Mouse (Mus musculus) adipocyte (in vitro differentiated cells): ENCODE data around the gene Trub2.
A peak's percentile ranks its signal among the peaks of the same experiment; 100 is the strongest.
"Not testable (repeated sequence)": the region's sequence is repeated elsewhere in the genome, so short reads cannot be mapped to it uniquely, and the experiment has no call there.

Experiments used
- DNase-seq: peaks from one replicate; pipeline ENCODE4 v3.0.0-alpha.2; 2016; ENCODE audit warnings: low spot score

Gene Trub2

DNA sequence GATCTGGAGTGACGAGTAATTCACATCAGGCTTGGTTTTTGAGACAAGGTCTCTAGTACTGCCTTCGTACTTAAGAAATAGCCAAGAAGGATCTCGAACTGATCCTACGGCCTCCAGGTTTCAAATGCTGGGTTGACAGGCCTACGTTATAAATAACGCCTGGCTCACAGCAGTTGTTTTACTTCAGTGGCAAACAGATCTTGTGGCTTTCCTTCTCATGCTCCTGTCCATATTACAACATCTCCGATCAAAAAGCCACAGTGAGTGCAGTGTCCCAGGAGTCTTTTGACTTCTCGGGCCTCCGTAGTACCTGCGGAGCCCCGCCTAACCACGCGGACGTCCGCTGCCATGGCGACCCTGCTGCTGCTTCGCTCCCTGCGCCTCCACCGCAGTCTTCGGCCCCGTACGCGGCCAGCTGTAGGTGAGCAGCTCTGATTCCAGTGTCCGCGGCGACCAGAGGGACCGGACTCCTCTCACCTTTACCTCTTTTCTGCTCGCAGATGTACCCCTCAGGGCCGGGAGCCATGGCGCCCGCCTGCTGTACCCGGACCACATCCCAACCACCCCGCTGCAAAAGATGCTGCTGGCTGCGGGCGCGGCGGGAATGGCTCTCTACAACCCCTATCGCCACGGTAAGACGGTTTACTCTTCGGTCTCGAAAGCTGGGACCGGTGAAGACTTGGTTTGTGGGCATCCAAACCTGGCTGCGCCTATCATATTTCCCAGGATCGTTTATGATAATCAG, at the start of gene Trub2:
TSS of gene Trub2 (minus strand) at position 566 of the 745 bp plus-strand sequence.
- peak; percentile 71 for DNase-seq

DNA sequence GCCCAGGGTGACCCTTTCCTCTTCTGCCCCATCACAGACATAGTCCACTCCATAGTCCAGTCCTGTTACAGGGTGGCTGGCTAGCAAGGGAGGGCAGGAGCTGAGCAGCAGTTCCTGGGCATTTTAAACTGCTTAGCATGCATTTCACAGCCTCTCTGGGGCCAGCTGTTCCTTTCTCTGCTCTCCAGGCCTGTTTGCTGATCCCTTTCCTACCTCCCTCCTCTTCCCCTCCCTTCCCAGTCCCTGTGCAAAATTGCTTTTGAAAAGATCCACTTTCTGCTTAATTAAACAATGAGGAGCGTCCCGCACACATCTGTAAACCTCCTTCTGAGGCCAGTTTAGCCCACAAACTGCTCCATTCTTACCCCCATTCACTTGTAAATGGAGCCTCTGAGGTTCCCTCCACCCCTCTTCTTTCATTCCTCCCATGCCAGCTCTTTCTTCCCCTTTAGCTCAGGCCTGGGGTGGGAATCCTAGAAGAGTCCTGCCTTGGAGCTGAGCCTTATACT, 47.1 kb upstream of the Trub2 start:
- no peak for DNase-seq

DNA sequence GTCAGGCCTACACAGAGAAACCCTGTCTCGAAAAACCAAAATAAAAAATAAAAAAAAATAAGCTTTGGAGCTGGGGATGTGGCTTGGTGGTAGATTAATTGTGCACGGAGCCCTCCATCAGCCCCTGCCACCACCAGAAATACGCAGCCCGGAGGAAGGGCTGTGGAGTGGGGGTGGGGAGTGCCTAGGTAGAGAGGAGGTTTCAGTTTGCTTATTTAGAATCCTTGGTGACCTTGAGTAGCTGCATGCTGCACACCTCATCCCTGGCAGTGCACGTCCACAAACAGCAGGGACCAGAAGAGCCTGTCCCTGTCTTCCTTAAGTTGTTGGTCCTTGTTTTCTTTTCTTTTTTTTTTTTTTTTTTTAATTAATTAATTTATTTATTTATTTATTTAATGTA, 45.5 kb upstream of the Trub2 start:
- DNase-seq = no peak

- DNase-seq = no peak
Observed at GRCm38 (mm10) chr2:29831106-29831505, 42.8 kb upstream of the Trub2 start.

- DNase-seq = no peak
Observed at GRCm38 (mm10) chr2:29827709-29828024, 39.4 kb upstream of the Trub2 start.

- peak; percentile 97 for DNase-seq
Observed at GRCm38 (mm10) chr2:29826926-29827708, 38.8 kb upstream of the Trub2 start.

DNA sequence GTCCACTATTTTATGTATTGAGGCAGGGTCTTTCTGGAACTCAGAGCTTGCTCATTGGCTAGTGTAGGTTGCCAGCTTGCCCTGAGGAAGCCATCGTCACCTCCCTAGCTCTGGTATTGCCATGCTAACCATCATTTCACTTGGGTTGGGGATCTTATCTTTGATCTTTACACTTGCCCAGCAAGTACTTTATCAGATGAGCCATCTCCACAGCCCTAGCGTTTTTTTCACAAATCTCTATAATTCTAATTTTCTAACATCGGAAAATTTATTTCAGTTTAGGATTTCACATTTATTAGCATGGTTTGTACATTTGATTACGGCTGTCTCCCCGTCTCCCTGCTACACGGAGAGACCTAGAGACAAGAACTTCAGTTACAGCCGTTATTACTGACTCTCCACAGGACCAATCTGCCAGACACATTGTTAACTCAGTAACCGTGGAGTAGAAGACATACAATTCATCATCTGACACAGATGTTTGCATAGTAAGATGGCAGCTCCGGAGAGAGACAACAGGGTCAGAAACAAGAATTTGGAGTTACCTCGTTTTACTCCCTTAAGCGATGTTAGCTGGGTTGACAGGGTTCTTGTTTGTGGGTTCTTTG, 38.1 kb upstream of the Trub2 start:
- DNase-seq = no peak

GRCm38 (mm10) chr2:29820025-29820817, 31.9 kb upstream of the Trub2 start, which contains the start of gene Urm1:
TSS of gene Urm1 (plus strand) at chr2:29820075.
- peak; percentile 27 for DNase-seq

DNA sequence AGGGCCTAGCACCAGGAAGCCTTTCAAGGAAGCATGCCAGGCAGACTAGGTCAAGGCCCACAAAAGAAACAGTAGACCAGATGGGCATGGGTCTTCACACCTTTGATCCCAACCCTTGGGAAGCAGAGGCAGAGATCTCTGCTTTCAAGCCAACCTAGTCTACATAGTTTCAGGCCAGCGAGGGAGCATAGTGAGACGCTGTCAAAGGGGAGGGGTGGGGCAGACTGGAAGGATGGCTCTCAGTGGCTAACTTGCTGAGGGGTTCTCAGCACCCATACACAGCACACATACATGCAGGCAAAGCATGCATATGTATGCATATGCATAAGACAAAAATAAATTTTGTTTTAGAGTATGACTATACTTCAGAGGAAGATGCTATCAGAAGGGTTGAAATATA, 31.1 kb upstream of the Trub2 start:
- no peak for DNase-seq

DNA sequence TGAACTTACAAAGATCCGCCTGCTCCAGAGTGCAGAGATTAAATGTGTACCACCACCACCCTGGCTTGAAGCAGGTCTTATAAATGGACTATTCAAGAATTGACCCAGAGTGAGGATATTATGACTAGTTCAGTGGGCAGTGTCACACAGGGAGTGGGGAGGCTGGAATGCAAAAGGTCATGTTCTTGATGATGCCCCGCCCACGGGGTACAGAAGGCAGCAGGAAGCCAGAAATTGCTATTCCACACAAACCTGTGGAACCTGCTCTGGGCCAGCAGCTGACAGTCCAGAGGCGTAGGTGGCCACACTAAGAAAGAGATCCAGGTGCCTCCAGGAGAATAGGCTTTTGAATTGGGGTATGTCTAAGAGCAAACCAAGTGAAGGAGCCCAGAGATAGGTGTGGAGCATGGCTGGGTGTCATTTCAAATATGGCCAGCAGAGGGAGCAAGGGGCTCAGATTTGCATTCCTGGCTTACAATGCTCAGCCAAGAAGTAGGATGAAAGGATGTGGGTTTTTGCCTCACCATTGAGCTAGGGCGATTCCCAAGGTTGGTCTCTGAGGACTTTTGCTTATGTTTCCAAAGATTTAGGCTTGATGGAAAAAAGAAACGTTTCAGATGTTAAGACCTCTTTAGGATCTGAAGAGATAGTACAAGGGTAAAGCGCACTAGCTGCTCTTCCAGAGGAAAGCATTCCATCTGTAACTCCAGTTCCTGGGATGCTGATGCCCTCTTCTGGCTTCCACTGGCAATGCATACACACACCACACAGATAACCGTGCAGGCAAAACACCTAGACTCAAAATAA, 29.3 kb upstream of the Trub2 start:
- DNase-seq = peak; percentile 82

- no peak for DNase-seq
Observed at GRCm38 (mm10) chr2:29815678-29816371, 27.5 kb upstream of the Trub2 start.

- DNase-seq = peak; percentile 47
Observed at GRCm38 (mm10) chr2:29803400-29803831, 15.1 kb upstream of the Trub2 start.

- peak; percentile 13 for DNase-seq
Observed at GRCm38 (mm10) chr2:29802827-29803201, 14.5 kb upstream of the Trub2 start.

- peak; percentile 85 for DNase-seq
Observed at GRCm38 (mm10) chr2:29802075-29802826, 13.9 kb upstream of the Trub2 start, which contains the start of gene Slc27a4. TSS of gene Slc27a4 (plus strand) at chr2:29802634.

- no peak for DNase-seq
Observed at GRCm38 (mm10) chr2:29792772-29793487, 4.6 kb upstream of the Trub2 start.

DNA sequence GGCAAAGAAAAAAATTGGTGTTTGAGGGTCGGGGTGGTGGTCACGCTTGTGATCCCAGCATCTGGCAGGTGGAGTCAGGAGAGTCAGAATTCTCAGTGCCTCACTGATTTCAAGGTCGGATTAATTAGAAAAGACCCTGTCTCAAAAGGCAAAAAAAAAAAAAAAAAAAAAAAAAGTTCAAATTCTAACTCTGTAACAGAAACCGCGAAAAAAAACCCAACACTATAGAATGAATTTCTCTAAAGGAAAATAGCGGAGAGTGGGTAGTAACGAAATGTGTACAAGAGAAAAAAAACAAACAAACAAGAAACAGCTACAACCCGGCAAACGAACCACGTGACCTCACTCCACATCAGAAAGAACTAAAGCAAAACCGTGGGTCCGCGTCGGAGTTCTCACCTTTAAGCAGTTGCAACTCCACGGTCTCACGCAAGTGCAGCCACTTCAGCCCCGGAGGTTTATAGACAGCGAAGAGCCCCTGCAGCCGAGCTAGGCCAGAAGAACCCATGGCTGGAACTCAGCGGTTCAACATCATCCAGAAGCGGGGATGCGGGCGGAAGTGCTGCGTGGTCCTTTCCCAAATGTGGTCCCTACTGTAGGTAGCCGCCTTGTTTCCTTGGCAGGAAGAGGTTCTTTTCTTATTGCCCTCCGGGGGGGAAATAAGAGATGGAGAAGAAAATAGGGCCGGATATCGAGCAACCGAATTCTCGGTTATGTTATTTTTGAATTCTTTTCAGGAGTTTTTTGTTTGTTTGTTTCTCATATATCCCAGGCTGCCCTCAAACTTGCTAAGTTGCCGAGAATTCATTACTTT, 991 bp downstream of the Trub2 start, which contains the start of gene Coq4:
TSS of gene Coq4 (plus strand) at position 390 of the 814 bp plus-strand sequence.
- peak; percentile 93 for DNase-seq

GRCm38 (mm10) chr2:29784290-29784689, 4.0 kb downstream of the Trub2 start:
- no peak for DNase-seq

DNA sequence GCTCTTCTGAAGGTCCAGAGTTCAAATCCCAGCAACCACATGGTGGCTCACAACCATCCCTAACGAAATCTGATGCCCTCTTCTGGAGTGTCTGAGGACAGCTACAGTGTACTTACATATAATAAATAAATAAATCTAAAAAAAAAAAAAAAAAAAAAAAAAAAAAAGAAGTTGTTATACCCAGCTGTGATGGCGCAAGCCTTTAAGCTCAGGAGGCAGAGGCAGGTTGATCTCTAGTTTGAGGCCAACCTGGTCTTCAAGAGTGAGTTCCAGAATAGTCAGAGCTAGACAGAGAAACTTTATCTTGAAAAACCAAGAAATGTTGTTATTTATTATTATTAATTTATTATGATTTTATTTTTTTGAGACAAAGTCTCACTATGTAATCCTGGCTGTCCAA, 7.0 kb downstream of the Trub2 start:
- DNase-seq = not testable (repeated sequence)
